Mouse (Mus musculus) CD4-positive, CD25-positive, alpha-beta regulatory T cell, adult 4 months (primary cell): ENCODE results near the gene Ncstn. TPM values are rescaled to one million over a fixed set of nuclear protein-coding genes. Genes with fewer than 3 reads are reported as not detected.

Experiments used
- ATAC-seq: one replicate; pipeline ENCODE4 v1.8.0; 2017
- polyA plus RNA-seq, 2 experiments: library from polyadenylated mRNA; unstranded; fragments of 100-300 nt; shearing (Covaris generic); gene quantifications; one replicate each; pipeline ENCODE4 v1.2.1; 2017

The Ncstn gene
- polyA plus RNA-seq: 100 to 1,000 TPM; 105 to 161 TPM

GRCm38 (mm10) chr1:172082101-172082898 is at the start of gene Ncstn, which contains the start of gene Copa:
Gene Ncstn (minus strand): TSS chr1:172082795.
Gene Copa (plus strand): TSS chr1:172082529.
- ATAC-seq: peak; percentile 99

GRCm38 (mm10) chr1:172132319-172132718 is 49.7 kb upstream of the Ncstn start:
- ATAC-seq: no peak

DNA sequence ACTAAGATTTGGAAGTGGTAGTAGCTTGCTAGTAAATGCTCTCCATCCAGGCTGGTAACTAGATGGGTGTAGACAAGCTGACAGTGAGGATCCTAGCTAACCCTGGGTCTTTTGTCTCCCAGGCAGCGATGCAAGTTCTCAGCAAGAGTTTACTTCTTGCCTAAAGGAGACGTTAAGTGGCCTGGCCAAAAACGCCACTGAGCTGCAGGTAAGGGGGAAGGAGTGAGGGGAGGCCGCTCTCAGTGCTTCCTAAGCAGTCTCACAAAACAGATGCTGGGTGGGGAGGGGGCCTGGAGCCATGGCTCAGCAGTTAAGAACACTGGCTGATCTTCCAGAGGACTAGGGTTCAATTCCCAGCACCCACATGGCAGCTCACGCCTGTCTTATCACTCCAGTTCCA is 47.2 kb upstream of the Ncstn start:
- ATAC-seq: no peak

DNA sequence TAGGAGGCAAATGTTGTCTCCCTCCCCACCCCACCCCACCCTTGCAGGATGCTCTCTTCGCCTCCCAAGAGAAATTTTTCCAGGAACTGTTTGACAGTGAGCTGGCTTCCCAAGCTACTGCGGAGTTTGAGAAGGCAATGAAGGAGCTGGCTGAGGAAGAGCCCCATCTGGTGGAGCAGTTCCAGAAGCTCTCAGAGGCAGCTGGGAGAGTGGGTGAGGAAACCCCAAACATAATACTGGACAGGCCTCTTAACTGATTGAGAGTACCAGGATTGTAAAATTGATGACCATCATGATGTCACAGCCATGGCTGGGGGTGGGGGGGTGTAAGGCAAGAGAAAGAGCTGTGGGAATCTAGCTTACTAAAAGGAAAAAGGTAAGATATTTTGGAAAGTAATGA is 46.5 kb upstream of the Ncstn start:
- no peak for ATAC-seq

- no peak for ATAC-seq
Measured at GRCm38 (mm10) chr1:172128563-172128962, 46.0 kb upstream of the Ncstn start.

DNA sequence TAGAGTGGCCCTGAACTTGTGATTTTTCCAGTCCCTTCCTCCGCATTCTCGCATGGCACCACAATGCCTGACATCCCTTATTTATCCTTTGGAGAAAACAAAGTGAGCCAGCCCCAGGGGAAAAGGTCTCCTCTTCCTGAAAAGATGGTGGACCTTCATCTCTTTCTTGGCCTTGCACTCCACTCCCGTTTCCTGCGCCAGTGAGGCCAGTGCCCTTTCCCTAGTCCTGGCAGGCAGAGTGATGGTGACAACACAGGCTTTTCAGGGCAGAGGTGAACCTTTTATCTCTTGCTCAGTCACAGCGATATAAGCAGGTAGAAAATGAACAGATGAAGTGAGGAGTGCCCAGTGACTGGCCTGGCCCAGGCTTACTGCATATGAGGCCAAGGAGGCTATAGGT is 44.9 kb upstream of the Ncstn start:
- ATAC-seq: no peak

DNA sequence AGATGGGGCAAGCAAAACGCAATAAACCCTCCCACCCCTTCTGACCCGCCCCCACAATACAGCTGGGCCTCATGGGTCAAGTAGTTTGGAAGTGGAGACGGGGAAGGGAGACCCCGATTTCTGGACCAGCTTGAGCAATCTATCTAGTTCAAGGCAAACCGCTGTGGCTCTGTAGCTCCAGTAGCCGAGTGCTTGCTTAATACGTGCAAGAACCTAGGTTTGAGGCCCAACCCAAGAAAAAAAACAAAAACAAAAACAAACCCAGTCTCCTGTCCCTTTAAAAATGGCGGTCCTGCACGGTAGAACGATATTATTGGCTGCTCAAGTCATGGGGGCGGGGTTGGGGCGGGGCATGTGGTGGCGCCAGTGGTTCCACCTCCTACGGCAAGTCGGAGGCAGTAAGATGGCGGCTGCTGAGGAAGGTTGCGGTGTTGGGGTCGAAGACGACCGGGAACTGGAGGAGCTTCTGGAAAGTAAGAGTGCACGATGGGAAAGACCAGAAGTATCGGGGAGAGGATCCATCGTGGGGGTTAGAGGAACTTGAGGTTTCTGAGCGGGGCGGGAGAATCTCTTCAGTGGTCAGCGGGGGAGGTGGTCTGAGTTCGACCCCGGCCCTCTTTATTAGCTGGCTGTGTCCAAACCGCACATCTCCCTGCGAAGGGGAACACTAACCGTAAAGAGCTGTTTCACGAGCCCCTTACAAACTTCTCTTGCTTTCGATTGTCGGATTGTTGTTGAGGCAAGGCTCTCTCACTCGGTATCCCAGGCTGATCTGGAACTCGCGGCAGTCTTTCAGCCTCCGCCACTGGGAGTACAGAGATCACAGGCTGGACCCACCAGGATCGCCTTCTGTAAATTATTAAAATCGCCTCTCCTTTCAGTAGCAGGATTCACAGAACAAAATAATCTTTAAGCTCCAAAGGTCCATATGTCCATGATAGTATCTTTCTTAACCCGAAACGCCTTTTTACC is 44.1 kb upstream of the Ncstn start, which contains the start of gene Pex19:
Gene Pex19 (plus strand): TSS at position 380 of the 972 bp plus-strand sequence.
- ATAC-seq: peak; percentile 94

GRCm38 (mm10) chr1:172124572-172124971 is 42.0 kb upstream of the Ncstn start:
- no peak for ATAC-seq

GRCm38 (mm10) chr1:172122671-172123070 is 40.1 kb upstream of the Ncstn start:
- ATAC-seq: no peak

DNA sequence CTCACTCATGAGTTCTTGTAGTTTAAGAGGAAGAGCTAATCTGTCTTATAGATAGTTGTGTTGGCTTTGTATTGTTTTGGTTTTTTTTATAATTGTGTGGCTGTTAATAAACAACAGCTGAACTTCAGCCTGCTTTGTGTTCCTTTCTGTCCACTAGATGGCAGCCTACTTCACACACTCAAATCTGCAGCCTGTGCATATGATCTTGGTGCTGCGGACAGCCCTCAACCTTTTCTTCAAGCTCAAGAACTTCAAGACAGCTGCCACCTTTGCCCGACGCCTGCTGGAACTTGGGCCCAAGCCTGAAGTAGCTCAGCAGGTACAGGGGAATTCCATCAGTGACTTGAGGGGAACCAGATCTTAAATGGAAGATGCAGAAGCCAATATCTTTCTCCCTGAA is 37.1 kb upstream of the Ncstn start:
- peak; percentile 78 for ATAC-seq

GRCm38 (mm10) chr1:172119100-172119499 is 36.5 kb upstream of the Ncstn start:
- no peak for ATAC-seq

- no peak for ATAC-seq
Measured at GRCm38 (mm10) chr1:172116948-172117347, 34.4 kb upstream of the Ncstn start.

DNA sequence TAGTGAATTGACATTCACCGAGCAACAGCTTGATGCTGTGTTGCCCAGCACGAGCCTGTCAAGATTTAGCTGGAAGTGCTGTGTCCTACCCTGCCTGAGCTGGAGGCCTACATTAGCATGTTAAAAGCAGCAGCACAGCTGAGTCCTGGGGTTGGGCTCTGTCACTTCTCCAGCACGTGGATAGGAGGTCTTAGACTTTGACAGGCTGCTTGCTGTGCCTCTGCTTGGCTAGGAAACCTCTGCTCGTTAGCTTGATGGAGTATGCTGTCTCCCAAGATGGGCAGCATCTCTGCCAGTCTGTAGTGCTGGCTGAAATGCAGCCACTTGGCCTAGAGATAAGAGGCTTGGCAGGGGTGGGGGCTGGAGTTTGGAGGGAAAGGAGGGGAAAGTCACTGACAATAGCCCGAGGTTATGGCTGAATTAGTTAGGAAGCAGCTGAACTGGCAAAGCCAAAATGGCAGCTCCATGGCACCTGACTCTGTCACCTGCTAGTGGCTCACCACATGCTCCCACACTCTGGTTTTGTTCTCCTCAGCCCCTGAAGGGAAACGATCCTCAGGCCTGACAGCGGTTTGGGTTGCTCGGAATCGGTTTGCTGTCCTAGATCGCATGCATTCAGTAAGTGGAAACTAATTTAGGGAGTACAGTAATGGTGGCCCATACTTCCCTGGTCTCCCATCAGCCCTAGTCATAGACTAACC is 25.3 kb upstream of the Ncstn start:
- ATAC-seq: no peak

- no peak for ATAC-seq
Measured at GRCm38 (mm10) chr1:172105101-172105500, 22.5 kb upstream of the Ncstn start.

GRCm38 (mm10) chr1:172103619-172104018 is 21.0 kb upstream of the Ncstn start:
- no peak for ATAC-seq

DNA sequence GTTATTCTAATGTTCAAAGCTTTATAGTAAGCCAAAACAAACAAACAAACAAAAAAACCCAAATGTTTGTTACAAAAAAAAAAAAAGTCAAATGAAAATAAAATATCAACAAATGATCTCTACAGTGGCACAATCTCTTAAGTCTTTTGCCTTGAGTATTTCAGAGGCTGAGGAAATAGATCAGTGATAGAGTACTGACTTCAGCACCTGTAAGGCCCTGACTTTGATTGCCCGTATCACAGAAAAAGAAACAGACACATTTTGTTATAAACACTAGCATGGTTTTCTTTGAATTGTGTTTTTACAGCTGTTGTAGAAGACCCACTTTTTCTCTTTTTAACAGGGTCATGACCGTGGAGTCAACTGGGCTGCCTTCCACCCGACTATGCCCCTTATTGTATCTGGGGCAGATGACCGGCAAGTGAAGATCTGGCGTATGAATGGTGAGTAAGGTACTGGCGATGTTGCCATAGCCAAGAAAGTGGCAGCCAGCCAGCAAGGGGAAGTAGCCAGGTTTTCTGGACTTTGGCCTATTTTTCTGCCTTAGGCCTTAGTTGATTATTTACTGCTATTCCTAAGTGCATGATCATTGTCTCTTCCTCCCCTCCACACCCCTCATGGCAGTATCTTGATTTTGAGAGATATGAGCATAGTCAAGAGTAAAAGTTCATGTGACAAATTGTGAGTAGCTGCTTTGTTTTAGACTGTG is 16.9 kb upstream of the Ncstn start:
- no peak for ATAC-seq

DNA sequence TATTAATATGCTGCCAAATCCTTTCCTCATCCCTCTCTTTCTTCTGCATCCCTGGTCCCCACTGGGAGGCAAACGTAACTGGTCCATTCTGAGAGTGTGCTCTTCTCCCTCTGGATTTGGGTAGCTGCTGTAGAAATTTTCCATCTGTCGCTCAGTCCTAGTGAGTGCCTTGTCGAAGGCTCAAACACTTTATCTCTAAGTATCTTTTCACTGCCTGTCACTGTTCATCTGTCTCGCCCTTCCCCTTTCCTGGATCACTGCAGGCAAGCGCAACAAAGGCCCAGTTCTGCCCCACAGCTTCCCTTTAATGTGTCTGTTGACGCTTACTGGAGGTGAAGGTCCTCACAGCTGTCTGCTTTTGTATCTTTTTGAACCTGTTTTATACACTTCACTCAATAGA is 12.6 kb upstream of the Ncstn start:
- ATAC-seq: no peak

DNA sequence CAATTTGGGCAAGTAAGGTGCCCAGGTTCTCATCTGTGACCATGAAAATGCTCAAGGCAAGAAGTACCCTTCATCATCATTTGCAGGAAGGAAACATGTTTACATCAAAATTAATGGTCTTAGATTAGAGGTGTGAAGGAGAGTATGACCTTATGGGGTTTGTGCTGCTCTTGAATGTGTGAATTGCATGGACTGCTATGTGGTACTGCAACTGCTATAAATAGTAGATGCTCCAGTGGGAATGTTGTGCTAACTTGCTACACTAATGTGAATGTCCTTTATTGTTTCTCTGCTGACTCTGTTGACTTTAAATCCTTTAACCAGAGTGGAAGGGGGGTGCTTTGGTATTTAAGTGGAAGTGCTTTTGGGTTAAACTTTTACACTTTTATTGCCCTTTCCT is 11.7 kb upstream of the Ncstn start:
- ATAC-seq: no peak

DNA sequence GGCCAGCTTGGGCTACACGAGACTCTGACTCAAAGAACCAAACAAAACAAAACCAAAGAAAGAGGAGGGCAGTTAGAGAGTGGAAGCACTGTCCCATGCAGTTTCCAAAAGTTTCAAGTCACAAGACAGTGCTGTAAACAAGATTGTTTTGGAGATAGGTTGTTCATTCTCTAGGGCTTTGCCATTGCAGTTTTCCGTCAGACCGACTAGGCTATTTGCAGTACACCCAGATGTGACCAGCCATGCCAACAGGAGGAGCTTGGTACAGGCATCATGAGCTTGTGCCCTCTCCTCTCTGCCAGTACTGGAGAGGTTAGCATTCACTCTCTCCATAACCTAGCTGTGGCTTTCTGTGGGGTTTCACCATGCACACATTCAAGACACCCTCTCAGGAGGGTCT is 10.9 kb upstream of the Ncstn start:
- no peak for ATAC-seq

DNA sequence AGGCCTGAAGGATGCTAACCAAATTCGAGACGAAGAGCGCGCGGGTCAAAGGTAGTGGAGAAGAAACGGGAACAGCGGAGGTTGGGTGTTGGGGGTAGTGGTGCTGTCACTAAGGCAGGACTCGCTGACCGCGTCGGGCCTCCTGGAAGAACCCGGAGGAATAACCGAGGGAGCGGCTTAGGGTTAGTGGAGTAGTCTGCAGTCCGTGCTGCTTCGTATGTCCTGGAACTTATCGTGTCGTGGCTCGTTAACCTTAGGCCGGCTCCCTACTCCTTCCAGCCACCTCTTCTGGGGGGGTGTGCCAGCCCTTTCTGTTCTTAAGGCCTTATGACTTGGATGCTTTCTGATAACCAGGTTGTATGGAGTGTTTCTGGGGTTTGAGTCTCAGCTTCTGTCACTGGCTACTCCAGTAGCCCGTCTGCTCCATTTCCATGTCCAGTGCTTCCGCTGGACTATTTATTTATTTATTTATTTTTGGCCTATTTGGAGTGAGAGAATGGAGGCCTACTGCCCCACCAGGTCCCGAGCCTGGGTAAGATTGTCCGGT is 377 bp upstream of the Ncstn start:
- ATAC-seq: peak; percentile 48

- ATAC-seq: no peak
Measured at GRCm38 (mm10) chr1:172077981-172078380, 4.6 kb downstream of the Ncstn start.

DNA sequence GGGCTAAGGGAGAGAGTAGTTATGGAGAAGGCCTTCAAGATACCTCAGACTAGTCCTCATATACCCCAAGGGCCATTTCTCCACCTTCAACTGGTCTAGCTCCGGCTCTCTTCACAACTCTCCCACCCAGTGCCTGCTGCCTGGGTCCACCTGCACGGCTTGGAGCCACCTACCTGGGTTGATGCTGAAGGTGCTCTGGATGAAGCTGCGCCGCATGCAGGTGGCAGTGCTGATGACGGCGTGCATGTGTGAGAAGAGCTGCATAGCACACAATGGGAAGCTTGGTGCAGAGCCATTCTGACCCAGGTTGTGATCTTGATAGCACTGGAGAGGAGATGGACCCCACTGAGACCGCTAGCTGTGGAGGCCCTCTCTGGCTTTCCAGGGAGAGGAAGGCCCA is 10.0 kb downstream of the Ncstn start:
- ATAC-seq: no peak
